Mouse (Mus musculus): ENCODE results near the gene Slc5a11. TPM values are rescaled to one million over a fixed set of nuclear protein-coding genes. Genes with fewer than 3 reads are reported as not detected.

Gene Slc5a11
- polyA plus RNA-seq, 1 experiment from 2014 or later: 0.50 TPM

DNA sequence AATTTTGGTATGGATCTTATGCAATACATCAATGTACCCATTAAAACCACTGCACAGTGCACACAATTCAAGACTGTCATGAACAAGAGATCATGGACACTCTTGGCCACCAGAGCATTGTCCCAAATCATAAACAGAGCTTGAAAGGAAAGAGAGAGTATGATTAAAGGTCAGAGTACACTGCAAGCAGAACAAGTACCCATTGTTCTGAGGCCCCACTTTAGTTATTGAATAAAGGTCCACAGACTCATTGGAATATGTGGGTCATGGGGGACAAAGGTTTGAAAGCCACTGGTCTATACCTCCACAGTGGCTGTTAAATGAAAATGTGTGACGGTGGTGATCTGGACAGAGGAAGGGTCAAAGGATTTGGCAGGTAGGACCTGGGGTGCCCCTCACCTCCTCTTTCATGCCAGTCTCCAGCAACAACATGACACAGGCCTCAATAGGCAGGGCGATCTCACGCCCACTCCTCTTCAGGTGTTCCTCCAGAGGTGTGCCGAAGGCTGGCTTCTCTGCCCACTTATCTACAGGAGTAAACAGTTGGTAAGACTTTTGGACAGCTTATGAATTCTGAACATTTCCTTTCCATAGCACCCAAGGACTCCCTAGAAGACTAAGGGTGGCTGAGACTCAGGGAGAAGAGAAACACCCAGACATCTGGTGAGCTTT is 93.4 kb downstream of the Slc5a11 start:
- H3K9ac ChIP-seq (ENCODE audit: low read depth, low read length): no peak overlapping the region
- no peaks in the 10 kb centered on the region for H3K4me1 ChIP-seq (ENCODE audit: control insufficient read depth, insufficient read depth, low read depth, low read length)
- 98% methylated on average over 4 of the region's 4 CpGs for WGBS
- ATAC-seq: no peak
- no peak overlapping the region for H3K4me3 ChIP-seq (ENCODE audit: low read length)
- H3K4me2 ChIP-seq (ENCODE audit: low read length): no peak overlapping the region
- no peak overlapping the region for H3K27ac ChIP-seq (ENCODE audit: low read depth, low read length)
- no peaks in the 10 kb centered on the region for H3K9me3 ChIP-seq (ENCODE audit: control insufficient read depth, low read length)
- H3K36me3 ChIP-seq (ENCODE audit: control insufficient read depth, insufficient read depth, low read length): peaks cover 26% of the 10 kb centered on the region
- H3K27me3 ChIP-seq (replicated peaks; ENCODE audit: control insufficient read depth, insufficient read depth, low read length): no peaks in the 10 kb centered on the region

DNA sequence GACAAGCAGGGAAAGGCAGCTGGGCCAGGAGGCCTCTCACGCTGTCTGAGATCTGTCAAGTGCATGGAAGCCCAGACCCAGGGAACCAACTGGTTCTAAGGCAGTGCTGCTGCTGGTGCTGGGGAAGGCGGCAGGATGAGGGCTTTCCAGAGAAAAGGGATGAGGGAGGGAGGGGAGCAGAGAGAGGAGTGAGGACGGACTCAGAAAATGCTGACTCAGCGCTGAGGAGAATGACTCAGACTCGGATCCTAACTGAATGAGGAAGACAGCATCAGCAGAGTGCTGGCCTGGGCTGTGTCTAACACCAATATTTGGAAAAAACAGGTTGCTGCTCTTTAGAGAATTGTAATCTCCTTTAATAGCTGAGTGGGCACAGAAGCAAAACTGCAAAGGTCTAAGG is 97.3 kb downstream of the Slc5a11 start:
- 80% methylated on average over 5 of the region's 5 CpGs for WGBS
- Histone ChIP-seq H3K4me3 (ENCODE audit: low read length) (no peak overlapping the region), H3K27me3 (replicated peaks; ENCODE audit: control insufficient read depth, insufficient read depth, low read length) (no peaks in the 10 kb centered on the region), H3K36me3 (ENCODE audit: control insufficient read depth, insufficient read depth, low read length) (peaks cover 13% of the 10 kb centered on the region), H3K4me1 (ENCODE audit: control insufficient read depth, insufficient read depth, low read depth, low read length) (no peaks in the 10 kb centered on the region), H3K27ac (ENCODE audit: low read depth, low read length) (no peak overlapping the region), H3K9ac (ENCODE audit: low read depth, low read length) (no peak overlapping the region), H3K4me2 (ENCODE audit: low read length) (no peak overlapping the region), H3K9me3 (ENCODE audit: control insufficient read depth, low read length) (no peaks in the 10 kb centered on the region)
- no peak for ATAC-seq

DNA sequence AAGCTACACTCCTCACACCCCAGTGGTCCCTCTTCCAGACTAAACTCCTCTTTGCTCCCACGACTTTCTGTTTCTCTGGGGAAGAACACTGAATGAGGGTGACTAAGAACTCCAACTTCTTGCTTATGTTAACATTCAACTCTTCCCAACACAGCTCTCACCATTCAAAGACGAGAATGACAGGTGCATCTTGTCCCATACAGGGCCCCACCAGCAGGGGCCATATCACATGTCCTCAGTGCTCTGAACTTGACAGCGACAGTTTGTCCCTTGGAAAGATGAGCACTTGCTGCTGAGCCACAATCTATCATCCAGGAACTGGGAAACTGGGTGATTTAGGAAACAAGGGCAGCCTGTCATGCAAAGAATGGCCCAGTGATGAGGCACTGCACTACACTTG is 98.2 kb downstream of the Slc5a11 start:
- Histone ChIP-seq H3K9me3 (ENCODE audit: control insufficient read depth, low read length) (no peaks in the 10 kb centered on the region), H3K36me3 (ENCODE audit: control insufficient read depth, insufficient read depth, low read length) (peaks cover 9% of the 10 kb centered on the region), H3K27me3 (replicated peaks; ENCODE audit: control insufficient read depth, insufficient read depth, low read length) (no peaks in the 10 kb centered on the region), H3K27ac (ENCODE audit: low read depth, low read length) (no peak overlapping the region), H3K4me3 (ENCODE audit: low read length) (no peak overlapping the region), H3K4me1 (ENCODE audit: control insufficient read depth, insufficient read depth, low read depth, low read length) (no peaks in the 10 kb centered on the region), H3K4me2 (ENCODE audit: low read length) (no peak overlapping the region), H3K9ac (ENCODE audit: low read depth, low read length) (no peak overlapping the region)
- WGBS: 85% methylated on average over 3 of the region's 3 CpGs
- no peak for ATAC-seq

DNA sequence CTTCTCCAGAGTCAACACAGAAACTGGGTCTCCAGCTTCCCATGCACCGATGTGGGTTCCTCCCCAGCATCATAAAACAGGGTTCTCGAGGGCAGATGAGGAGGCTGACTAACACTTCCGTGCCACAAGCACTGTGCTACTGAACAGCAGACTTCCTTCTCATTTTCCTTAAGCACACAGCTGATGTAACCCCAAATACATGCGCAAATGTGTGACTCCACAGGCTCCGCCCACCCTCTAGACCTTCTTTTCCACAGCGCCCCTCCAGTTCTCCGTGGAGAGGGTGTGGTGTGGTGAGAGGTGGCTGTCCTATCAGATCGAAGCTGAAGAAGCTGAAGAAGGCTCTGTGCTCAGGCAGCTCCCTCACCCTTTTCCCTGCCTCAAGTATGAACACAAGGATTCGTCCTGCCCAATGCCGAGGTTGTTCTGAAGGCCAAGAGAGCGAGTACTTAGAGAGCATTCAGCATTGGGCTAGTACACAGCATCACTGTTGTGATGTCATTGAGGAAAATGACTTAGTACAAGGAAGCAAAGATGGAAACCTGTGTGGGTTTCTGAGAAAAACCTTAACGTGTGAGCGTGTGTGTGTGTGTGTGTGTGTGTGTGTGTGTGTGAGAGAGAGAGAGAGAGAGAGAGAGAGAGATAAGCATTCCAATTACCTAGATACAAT is 108.0 kb downstream of the Slc5a11 start:
- peaks cover 17% of the 10 kb centered on the region for H3K36me3 ChIP-seq (ENCODE audit: control insufficient read depth, insufficient read depth, low read length)
- ATAC-seq: no peak
- no peak overlapping the region for H3K4me2 ChIP-seq (ENCODE audit: low read length)
- no peaks in the 10 kb centered on the region for H3K9me3 ChIP-seq (ENCODE audit: control insufficient read depth, low read length)
- H3K9ac ChIP-seq (ENCODE audit: low read depth, low read length): no peak overlapping the region
- no peaks in the 10 kb centered on the region for H3K4me1 ChIP-seq (ENCODE audit: control insufficient read depth, insufficient read depth, low read depth, low read length)
- WGBS: 89% methylated on average over 13 of the region's 13 CpGs
- no peak overlapping the region for H3K4me3 ChIP-seq (ENCODE audit: low read length)
- H3K27ac ChIP-seq (ENCODE audit: low read depth, low read length): no peak overlapping the region
- no peaks in the 10 kb centered on the region for H3K27me3 ChIP-seq (replicated peaks; ENCODE audit: control insufficient read depth, insufficient read depth, low read length)

Other genes starting within 250 kb of the Slc5a11 start
- gene Rbbp6, start 249.1 kb upstream of the Slc5a11 start, polyA plus RNA-seq (2015; fragmentation: Nextera tagmentation; extraction: Ambion mirVana): 19.5 and 20.2 TPM in 2 replicates
- gene Tnrc6a, start 90.9 kb upstream of the Slc5a11 start, polyA plus RNA-seq (2015; fragmentation: Nextera tagmentation; extraction: Ambion mirVana): 37.3 and 38.8 TPM in 2 replicates
- gene Lcmt1, start 155.0 kb downstream of the Slc5a11 start, polyA plus RNA-seq (2015; fragmentation: Nextera tagmentation; extraction: Ambion mirVana): 104 and 112 TPM in 2 replicates
- 8.8 and 11.2 TPM in 2 replicates for gene Arhgap17, start 155.1 kb downstream of the Slc5a11 start, polyA plus RNA-seq (2015; fragmentation: Nextera tagmentation; extraction: Ambion mirVana)
- gene Aqp8, start 247.5 kb downstream of the Slc5a11 start, polyA plus RNA-seq (2015; fragmentation: Nextera tagmentation; extraction: Ambion mirVana): not detected in 2 replicates